Mouse (Mus musculus): ENCODE measurements at regions not wholly inside any gene's neighbourhood (a gene's known extent, or its start where the extent isn't known, plus 50 kb on each side); places are given as distances from the start of the nearest gene placed in this dataset.

- 0 out of 2 replicates have a peak, but pooled peaks have one; percentile 24 for TF ChIP-seq CTCF (IDR thresholded peaks at IDR 0.05; ENCODE audit: insufficient read depth, low read length)
- no peak for TF ChIP-seq POLR2A (IDR thresholded peaks at IDR 0.05; ENCODE audit: borderline replicate concordance, extremely low read depth, low read depth, low read length)
These were observed 275.0 kb upstream of the Pabpc6 start for GRCm38 (mm10) chr17:9944513-9944912.

Data from lung, adult 2 months (tissue).